Mouse (Mus musculus) forebrain, postnatal 0 days (tissue): ENCODE results near the gene Tmem199. TPM values are rescaled to one million over a fixed set of nuclear protein-coding genes. Genes with fewer than 3 reads are reported as not detected.

Experiments used
- ATAC-seq: fragments of 200-750 bp; cut with Nextera tagmentation; 2 replicates; pipeline ENCODE4 v1.8.0; 2017; ENCODE audit warnings: mild to moderate bottlenecking, moderate library complexity
- DNase-seq: peaks from one replicate; pipeline ENCODE4 v3.0.0-alpha.2; 2015
- H3K27ac ChIP-seq: fragments of 300-500 bp; sonication (generic); 2 replicates; pipeline ENCODE4 v1.5.1; 2014; ENCODE audit warnings: low read depth, mild to moderate bottlenecking, antibody characterized with exemption, low read length, moderate library complexity, mixed read lengths
- H3K27me3 ChIP-seq: fragments of 300-500 bp; sonication (generic); 2 replicates; pipeline ENCODE4 v1.6.1; 2014; ENCODE audit warnings: mild to moderate bottlenecking, low read length, mixed read lengths; ENCODE audit not compliant: insufficient read depth
- H3K36me3 ChIP-seq: fragments of 300-500 bp; sonication (generic); 2 replicates; pipeline ENCODE4 v1.6.1; 2014; ENCODE audit warnings: mild to moderate bottlenecking, moderate library complexity; ENCODE audit not compliant: insufficient read depth
- H3K4me1 ChIP-seq: fragments of 300-500 bp; sonication (generic); 2 replicates; pipeline ENCODE4 v1.6.1; 2014; ENCODE audit warnings: antibody characterized with exemption; ENCODE audit not compliant: insufficient read depth
- H3K4me2 ChIP-seq: fragments of 300-500 bp; sonication (generic); 2 replicates; pipeline ENCODE4 v1.6.1; 2014; ENCODE audit warnings: low read depth, mild to moderate bottlenecking, moderate library complexity
- H3K4me3 ChIP-seq: fragments of 300-500 bp; sonication (generic); 2 replicates; pipeline ENCODE4 v1.5.1; 2014; ENCODE audit warnings: low read depth, low read length, mixed read lengths
- H3K9ac ChIP-seq: fragments of 300-500 bp; sonication (generic); 2 replicates; pipeline ENCODE4 v1.6.1; 2014; ENCODE audit warnings: mild to moderate bottlenecking
- H3K9me3 ChIP-seq: fragments of 300-500 bp; sonication (generic); 2 replicates; pipeline ENCODE4 v1.6.1; 2016; ENCODE audit warnings: low read length
- CTCF ChIP-seq: sonication (generic); IDR thresholded peaks from 2 replicates; pipeline ENCODE4 v1.5.1; 2016; ENCODE audit warnings: antibody characterized with exemption, control low read depth, low read depth
- WGBS: fragments of 180-500 bp; shearing (Covaris S2); extraction: QIAGEN DNeasy Blood & Tissue Kit; methylation state at CpG from one replicate; pipeline ENCODE4 v1.1.7; 2014; 5-methylcytosine and 5-hydroxymethylcytosine counted together
- polyA plus RNA-seq: library from polyadenylated mRNA; unstranded; fragments of >200 nt; fragmentation: Nextera tagmentation; extraction: Ambion mirVana; gene quantifications from 2 replicates; pipeline ENCODE4 v1.2.1, GENCODE M21; 2015
- total RNA-seq: library from RNA; depleted of rRNA; stranded (reverse); fragments of >200 nt; gene quantifications from 2 replicates; pipeline ENCODE4 v1.2.3, GENCODE M21; 2014; rRNA removed

The Tmem199 gene
- total and polyA plus RNA-seq, 2 experiments from 2014 or later = 64.8 to 84.2 TPM

DNA sequence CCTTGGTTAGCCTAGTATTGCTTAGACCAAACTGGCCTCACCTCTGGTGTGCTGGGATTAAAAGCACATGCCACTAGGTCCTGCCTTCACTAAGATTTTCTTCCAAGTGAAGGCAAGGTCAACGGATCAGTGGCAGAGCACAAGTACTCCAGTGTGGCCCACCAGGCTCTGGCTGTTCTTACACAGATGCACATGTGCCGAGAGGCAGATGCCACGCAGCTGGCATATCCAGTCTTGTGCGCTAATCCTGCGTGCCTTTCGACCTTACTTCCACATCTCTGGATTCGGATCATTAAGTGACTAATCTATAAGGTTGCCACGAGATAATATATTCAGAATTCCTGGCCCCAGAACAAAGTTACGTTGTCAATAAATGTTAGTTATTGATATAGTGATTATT is 46.9 kb downstream of the Tmem199 start:
- DNase-seq (peak; percentile 17), ATAC-seq (no peak)
- peak overlapping the region; percentile 66 for H3K4me2 ChIP-seq
- no peak overlapping the region; the same call in 1 of the 2 replicates for H3K27ac ChIP-seq
- no peak for TF ChIP-seq CTCF
- WGBS = 20% methylated on average over 9 of the region's 9 CpGs
- peak overlapping the region; percentile 50 for H3K4me3 ChIP-seq
- H3K27me3 ChIP-seq = no peaks in the 10 kb centered on the region
- peaks cover 11% of the 10 kb centered on the region; the same call in 1 of the 2 replicates for H3K4me1 ChIP-seq
- no peak overlapping the region for H3K9ac ChIP-seq
- H3K36me3 ChIP-seq = no peaks in the 10 kb centered on the region
- H3K9me3 ChIP-seq = no peaks in the 10 kb centered on the region

DNA sequence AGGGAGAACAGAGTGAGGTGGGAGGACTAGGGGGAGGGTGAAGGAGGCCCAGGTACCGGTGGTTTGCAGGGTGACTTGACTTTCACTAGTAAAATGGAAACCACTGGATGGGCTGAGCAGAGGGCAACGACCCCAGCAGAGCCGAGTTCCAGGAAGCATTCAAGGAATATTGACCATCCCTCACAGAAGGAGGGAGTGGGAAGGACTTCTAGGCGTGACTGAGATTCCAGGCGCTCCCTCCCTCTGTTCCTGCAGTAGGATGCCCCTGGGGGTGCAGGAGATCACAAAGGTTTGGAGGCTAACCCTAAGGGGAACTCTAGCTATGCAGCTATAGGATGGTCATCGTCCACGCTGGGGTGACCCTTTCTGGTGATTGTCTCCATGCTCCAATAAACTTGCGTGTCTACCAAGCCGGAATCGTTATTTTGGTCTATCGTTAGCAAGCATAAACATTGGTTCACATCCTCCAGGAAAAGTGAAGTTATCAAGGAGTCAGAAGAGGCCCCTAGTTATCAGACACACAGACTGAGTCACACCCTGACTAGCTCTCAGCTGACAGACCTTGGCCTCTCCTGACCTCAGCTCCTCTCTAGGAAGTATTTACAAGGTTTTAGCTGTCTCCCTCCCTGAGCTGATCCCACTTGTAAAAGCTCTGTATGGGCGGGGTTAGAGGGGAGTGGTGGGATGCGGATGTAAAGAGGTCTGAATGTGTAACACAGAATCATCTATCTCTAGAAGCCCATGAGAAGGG is 48.5 kb downstream of the Tmem199 start:
- H3K36me3 ChIP-seq = no peaks in the 10 kb centered on the region
- no peak for TF ChIP-seq CTCF
- DNase-seq (no peak), ATAC-seq (no peak)
- H3K9ac ChIP-seq = no peak overlapping the region
- peaks cover 11% of the 10 kb centered on the region; the same call in 1 of the 2 replicates for H3K4me1 ChIP-seq
- no peak overlapping the region for H3K27ac ChIP-seq
- 69% methylated on average over 13 of the region's 13 CpGs for whole genome bisulfite sequencing
- no peaks in the 10 kb centered on the region for H3K9me3 ChIP-seq
- H3K27me3 ChIP-seq = no peaks in the 10 kb centered on the region
- H3K4me2 ChIP-seq = no peak overlapping the region
- no peak overlapping the region for H3K4me3 ChIP-seq

DNA sequence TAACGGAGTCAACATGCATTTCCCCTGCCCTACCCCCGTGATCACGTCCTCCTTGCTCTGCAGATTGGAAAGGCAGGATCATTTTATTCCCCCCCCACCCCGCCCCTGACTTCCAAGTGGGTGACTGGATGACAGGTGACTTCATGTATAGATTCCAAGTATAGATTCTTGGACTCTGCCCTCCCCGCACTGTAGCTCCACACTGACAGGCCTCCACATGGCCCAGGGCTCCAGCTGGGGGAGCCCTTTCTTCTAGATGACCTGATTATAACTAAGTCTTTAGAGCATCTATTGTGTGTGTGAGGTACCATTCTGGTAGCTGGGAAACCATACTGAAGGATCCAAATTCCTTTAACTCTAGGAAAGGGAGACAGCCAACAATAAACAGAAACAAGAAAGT is 49.3 kb downstream of the Tmem199 start:
- 77% methylated on average over 5 of the region's 5 CpGs for WGBS
- no peaks in the 10 kb centered on the region for H3K9me3 ChIP-seq
- H3K4me2 ChIP-seq = no peak overlapping the region
- DNase-seq (no peak), ATAC-seq (no peak)
- no peak overlapping the region for H3K9ac ChIP-seq
- peaks cover 11% of the 10 kb centered on the region; the same call in 1 of the 2 replicates for H3K4me1 ChIP-seq
- no peak overlapping the region for H3K4me3 ChIP-seq
- TF ChIP-seq CTCF = no peak
- H3K36me3 ChIP-seq = no peaks in the 10 kb centered on the region
- no peak overlapping the region for H3K27ac ChIP-seq
- no peaks in the 10 kb centered on the region for H3K27me3 ChIP-seq

DNA sequence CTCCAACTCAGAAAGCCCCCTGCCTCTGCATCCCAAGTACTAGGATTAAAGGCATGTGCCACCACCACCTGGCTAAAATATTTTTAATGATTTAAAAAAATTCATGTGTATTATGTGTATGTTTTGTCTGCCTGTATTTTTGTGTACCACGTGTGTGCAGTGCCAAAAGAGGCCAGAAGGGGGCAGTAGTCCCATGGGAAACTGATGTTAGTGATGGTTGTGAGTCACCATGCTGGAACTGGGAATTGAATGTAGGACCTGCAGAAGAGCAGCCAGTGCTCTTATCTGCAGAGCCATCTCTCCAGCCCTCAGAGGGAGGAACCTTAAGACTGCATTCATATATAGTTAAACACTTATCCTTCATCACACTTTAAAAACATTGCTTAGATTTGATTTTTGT is 50.1 kb downstream of the Tmem199 start:
- H3K9ac ChIP-seq = no peak overlapping the region
- H3K27me3 ChIP-seq = no peaks in the 10 kb centered on the region
- no peaks in the 10 kb centered on the region for H3K9me3 ChIP-seq
- peaks cover 10% of the 10 kb centered on the region; the same call in 1 of the 2 replicates for H3K4me1 ChIP-seq
- DNase-seq (no peak), ATAC-seq (no peak)
- H3K36me3 ChIP-seq = no peaks in the 10 kb centered on the region
- no peak overlapping the region for H3K27ac ChIP-seq
- 84% methylated on average over 1 of the region's 1 CpGs for WGBS
- H3K4me2 ChIP-seq = no peak overlapping the region
- no peak overlapping the region for H3K4me3 ChIP-seq
- peak; percentile 52 for TF ChIP-seq CTCF

DNA sequence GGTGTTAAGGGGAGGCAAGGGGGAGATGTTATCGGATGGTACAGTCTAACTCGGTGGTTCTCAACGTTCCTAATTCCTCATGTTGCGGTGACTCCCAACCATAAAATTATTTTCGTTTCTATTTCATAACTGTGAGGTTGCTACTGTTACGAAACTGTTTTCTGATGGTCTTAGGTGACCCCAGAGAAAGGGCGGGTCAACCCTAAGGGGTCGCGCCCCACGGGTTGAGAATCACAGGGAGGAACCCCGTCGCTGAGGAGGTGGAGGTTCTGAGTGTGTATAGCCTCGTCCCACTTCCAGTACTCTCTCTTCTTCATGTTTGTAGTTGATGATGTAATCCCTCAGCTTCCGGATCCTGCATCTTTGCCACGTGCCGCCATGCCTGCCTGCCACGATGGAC is 53.2 kb downstream of the Tmem199 start:
- Histone ChIP-seq H3K4me2 (no peak overlapping the region), H3K27ac (no peak overlapping the region), H3K4me1 (no peaks in the 10 kb centered on the region), H3K27me3 (no peaks in the 10 kb centered on the region), H3K9ac (no peak overlapping the region), H3K9me3 (no peaks in the 10 kb centered on the region), H3K36me3 (no peaks in the 10 kb centered on the region), H3K4me3 (no peak overlapping the region)
- no peak for TF ChIP-seq CTCF
- no peak for DNase-seq
- no peak for ATAC-seq
- WGBS = 84% methylated on average over 17 of the region's 17 CpGs

Other genes starting within 250 kb of the Tmem199 start
- 0.38 and 0.62 TPM in 2 replicates for gene BC030499, start 221.3 kb downstream of the Tmem199 start, total RNA-seq
- not detected in 2 replicates for gene BC030499, start 221.3 kb downstream of the Tmem199 start, polyA plus RNA-seq
- 5.7 and 6.5 TPM in 2 replicates for gene Spag5, start 210.6 kb downstream of the Tmem199 start, total RNA-seq
- gene Spag5, start 210.6 kb downstream of the Tmem199 start, polyA plus RNA-seq = 3.5 and 4.8 TPM in 2 replicates
- 187 and 207 TPM in 2 replicates for gene Aldoc, start 189.2 kb downstream of the Tmem199 start, total RNA-seq
- gene Aldoc, start 189.2 kb downstream of the Tmem199 start, polyA plus RNA-seq = 182 and 219 TPM in 2 replicates
- gene Pigs, start 183.8 kb downstream of the Tmem199 start, total RNA-seq = 33.0 and 43.1 TPM in 2 replicates
- gene Pigs, start 183.8 kb downstream of the Tmem199 start, polyA plus RNA-seq = 63.7 and 76.8 TPM in 2 replicates
- gene Unc119, start 168.7 kb downstream of the Tmem199 start, total RNA-seq = 86.5 and 99.7 TPM in 2 replicates
- gene Unc119, start 168.7 kb downstream of the Tmem199 start, polyA plus RNA-seq = 72.2 and 72.5 TPM in 2 replicates
- not detected in 2 replicates for gene Foxn1, start 125.6 kb downstream of the Tmem199 start, total RNA-seq
- not detected in 2 replicates for gene Foxn1, start 125.6 kb downstream of the Tmem199 start, polyA plus RNA-seq
- gene Slc13a2, start 90.0 kb downstream of the Tmem199 start, total RNA-seq = not detected in 2 replicates
- not detected in 2 replicates for gene Slc13a2, start 90.0 kb downstream of the Tmem199 start, polyA plus RNA-seq
- 10.8 and 11.2 TPM in 2 replicates for gene Slc46a1, start 46.5 kb downstream of the Tmem199 start, total RNA-seq
- 16.5 and 18.8 TPM in 2 replicates for gene Slc46a1, start 46.5 kb downstream of the Tmem199 start, polyA plus RNA-seq
- 47.5 and 48.3 TPM in 2 replicates for gene Sarm1, start 14.4 kb downstream of the Tmem199 start, total RNA-seq
- gene Sarm1, start 14.4 kb downstream of the Tmem199 start, polyA plus RNA-seq = 32.7 and 34.7 TPM in 2 replicates
- gene Vtn, start 13.1 kb downstream of the Tmem199 start, total RNA-seq = 82.8 and 94.4 TPM in 2 replicates
- gene Vtn, start 13.1 kb downstream of the Tmem199 start, polyA plus RNA-seq = 111 and 129 TPM in 2 replicates
- gene Sebox, start 8.7 kb downstream of the Tmem199 start, total RNA-seq = 0.14 and 0.15 TPM in 2 replicates
- gene Sebox, start 8.7 kb downstream of the Tmem199 start, polyA plus RNA-seq = 0.35 TPM in 1 of 2 replicates, not detected in the other
- gene Poldip2, start within 50 bp of the Tmem199 start, total RNA-seq = 139 and 157 TPM in 2 replicates
- gene Poldip2, start within 50 bp of the Tmem199 start, polyA plus RNA-seq = 165 and 175 TPM in 2 replicates
- gene Tnfaip1, start 24.2 kb upstream of the Tmem199 start, total RNA-seq = 38.9 and 42.7 TPM in 2 replicates
- 54.6 and 66.3 TPM in 2 replicates for gene Tnfaip1, start 24.2 kb upstream of the Tmem199 start, polyA plus RNA-seq
- 106 and 119 TPM in 2 replicates for gene Ift20, start 24.2 kb upstream of the Tmem199 start, total RNA-seq
- gene Ift20, start 24.2 kb upstream of the Tmem199 start, polyA plus RNA-seq = 124 and 140 TPM in 2 replicates
- 32.7 and 33.9 TPM in 2 replicates for gene Tmem97, start 38.6 kb upstream of the Tmem199 start, total RNA-seq
- 37.1 and 42.1 TPM in 2 replicates for gene Tmem97, start 38.6 kb upstream of the Tmem199 start, polyA plus RNA-seq
- gene Nlk, start 185.2 kb upstream of the Tmem199 start, total RNA-seq = 43.1 and 43.2 TPM in 2 replicates
- gene Nlk, start 185.2 kb upstream of the Tmem199 start, polyA plus RNA-seq = 26.0 and 27.8 TPM in 2 replicates
- 28.3 and 30.7 TPM in 2 replicates for gene Ccnq, start 239.6 kb upstream of the Tmem199 start, total RNA-seq
- 31.8 and 33.1 TPM in 2 replicates for gene Ccnq, start 239.6 kb upstream of the Tmem199 start, polyA plus RNA-seq